Mouse (Mus musculus) forebrain, embryonic 13.5 days (tissue): ENCODE measurements at regions not wholly inside any gene's neighbourhood (a gene's known extent, or its start where the extent isn't known, plus 50 kb on each side); places are given as distances from the start of the nearest gene placed in this dataset.

Experiments
- ATAC-seq: fragments of 200-750 bp; cut with Nextera tagmentation; 2 replicates; pipeline ENCODE4 v1.8.0; 2017
- H3K27ac ChIP-seq: fragments of 300-500 bp; sonication (generic); 2 replicates; pipeline ENCODE4 v1.5.1; 2015; ENCODE audit warnings: inconsistent platforms, mild to moderate bottlenecking, moderate library complexity
- H3K27me3 ChIP-seq: fragments of 300-500 bp; sonication (generic); 2 replicates; pipeline ENCODE4 v1.6.1; 2015; ENCODE audit warnings: mild to moderate bottlenecking, inconsistent platforms
- H3K36me3 ChIP-seq: fragments of 300-500 bp; sonication (generic); 2 replicates; pipeline ENCODE4 v1.6.1; 2015; ENCODE audit warnings: mild to moderate bottlenecking, inconsistent platforms; ENCODE audit not compliant: poor library complexity, severe bottlenecking
- H3K4me1 ChIP-seq: fragments of 300-500 bp; sonication (generic); 2 replicates; pipeline ENCODE4 v1.6.1; 2015; ENCODE audit warnings: inconsistent platforms
- H3K4me2 ChIP-seq: fragments of 300-500 bp; sonication (generic); 2 replicates; pipeline ENCODE4 v1.6.1; 2015; ENCODE audit warnings: inconsistent platforms, mild to moderate bottlenecking, moderate library complexity
- H3K4me3 ChIP-seq: fragments of 300-500 bp; sonication (generic); 2 replicates; pipeline ENCODE4 v1.5.1; 2015; ENCODE audit warnings: mild to moderate bottlenecking, inconsistent platforms
- H3K9ac ChIP-seq: fragments of 300-500 bp; sonication (generic); 2 replicates; pipeline ENCODE4 v1.6.1; 2015; ENCODE audit warnings: mild to moderate bottlenecking, inconsistent platforms
- H3K9me3 ChIP-seq: fragments of 300-500 bp; sonication (generic); replicated peaks from 2 replicates; pipeline ENCODE4 v1.6.1; 2016; ENCODE audit warnings: inconsistent platforms
- WGBS: fragments of 180-500 bp; shearing (Covaris S2); methylation state at CpG from one replicate; pipeline ENCODE4 v1.1.7; 2015; 5-methylcytosine and 5-hydroxymethylcytosine counted together

GRCm38 (mm10) chr15:31087607-31088006 is 136.5 kb upstream of the Dap start:
- Histone ChIP-seq H3K36me3 (no peaks in the 10 kb centered on the region), H3K27ac (no peak overlapping the region), H3K9ac (no peak overlapping the region), H3K27me3 (no peaks in the 10 kb centered on the region), H3K9me3 (no peaks in the 10 kb centered on the region), H3K4me3 (no peak overlapping the region), H3K4me1 (no peaks in the 10 kb centered on the region; the same call in 1 of the 2 replicates), H3K4me2 (no peak overlapping the region)
- 70% methylated on average over 1 of the region's 1 CpGs for WGBS
- ATAC-seq = peak; percentile 57; the same call in 1 of the 2 replicates

- Histone ChIP-seq H3K9ac (no peak overlapping the region), H3K27ac (no peak overlapping the region), H3K4me1 (no peaks in the 10 kb centered on the region; the same call in 1 of the 2 replicates), H3K36me3 (no peaks in the 10 kb centered on the region), H3K9me3 (no peaks in the 10 kb centered on the region), H3K27me3 (no peaks in the 10 kb centered on the region), H3K4me2 (no peak overlapping the region), H3K4me3 (no peak overlapping the region)
- peak; percentile 57; the same call in 1 of the 2 replicates for ATAC-seq
- WGBS = 70% methylated on average over 5 of the region's 5 CpGs
These were observed 132.1 kb upstream of the Dap start for GRCm38 (mm10) chr15:31091916-31092570.

- no peaks in the 10 kb centered on the region for H3K9me3 ChIP-seq
- no peak overlapping the region for H3K4me2 ChIP-seq
- no peak overlapping the region for H3K4me3 ChIP-seq
- no peak overlapping the region for H3K27ac ChIP-seq
- no peaks in the 10 kb centered on the region; the same call in 1 of the 2 replicates for H3K4me1 ChIP-seq
- H3K9ac ChIP-seq = no peak overlapping the region
- ATAC-seq = no peak
- WGBS = 87% methylated on average over 7 of the region's 7 CpGs
- H3K36me3 ChIP-seq = no peaks in the 10 kb centered on the region
- no peaks in the 10 kb centered on the region for H3K27me3 ChIP-seq
These were observed 127.9 kb upstream of the Dap start for GRCm38 (mm10) chr15:31096206-31096605.

- 81% methylated on average over 4 of the region's 4 CpGs for WGBS
- no peak overlapping the region for H3K9ac ChIP-seq
- no peak for ATAC-seq
- no peaks in the 10 kb centered on the region for H3K36me3 ChIP-seq
- H3K27ac ChIP-seq = no peak overlapping the region
- H3K27me3 ChIP-seq = no peaks in the 10 kb centered on the region
- H3K4me2 ChIP-seq = no peak overlapping the region
- H3K4me3 ChIP-seq = no peak overlapping the region
- H3K9me3 ChIP-seq = no peaks in the 10 kb centered on the region
- no peaks in the 10 kb centered on the region for H3K4me1 ChIP-seq
These were observed 126.8 kb upstream of the Dap start for GRCm38 (mm10) chr15:31097301-31097700.

GRCm38 (mm10) chr15:31104743-31105142 is 119.4 kb upstream of the Dap start:
- 79% methylated on average over 4 of the region's 4 CpGs for WGBS
- no peak overlapping the region for H3K4me3 ChIP-seq
- no peak overlapping the region for H3K27ac ChIP-seq
- H3K9ac ChIP-seq = no peak overlapping the region
- no peaks in the 10 kb centered on the region for H3K9me3 ChIP-seq
- no peaks in the 10 kb centered on the region for H3K36me3 ChIP-seq
- no peak for ATAC-seq
- H3K4me2 ChIP-seq = no peak overlapping the region
- no peaks in the 10 kb centered on the region for H3K4me1 ChIP-seq
- H3K27me3 ChIP-seq = no peaks in the 10 kb centered on the region

- H3K36me3 ChIP-seq = no peaks in the 10 kb centered on the region
- 81% methylated on average over 9 of the region's 9 CpGs for WGBS
- H3K27ac ChIP-seq = no peak overlapping the region
- no peaks in the 10 kb centered on the region for H3K4me1 ChIP-seq
- H3K27me3 ChIP-seq = no peaks in the 10 kb centered on the region
- no peak overlapping the region for H3K4me3 ChIP-seq
- no peak overlapping the region for H3K4me2 ChIP-seq
- no peak for ATAC-seq
- no peaks in the 10 kb centered on the region for H3K9me3 ChIP-seq
- H3K9ac ChIP-seq = no peak overlapping the region
These were observed 117.2 kb upstream of the Dap start for GRCm38 (mm10) chr15:31106907-31107306.

GRCm38 (mm10) chr15:31113216-31113615 is 110.9 kb upstream of the Dap start:
- Histone ChIP-seq H3K4me1 (no peaks in the 10 kb centered on the region), H3K9me3 (no peaks in the 10 kb centered on the region), H3K27ac (no peak overlapping the region), H3K36me3 (no peaks in the 10 kb centered on the region), H3K4me2 (no peak overlapping the region), H3K27me3 (no peaks in the 10 kb centered on the region), H3K9ac (no peak overlapping the region), H3K4me3 (no peak overlapping the region)
- 71% methylated on average over 1 of the region's 1 CpGs for whole genome bisulfite sequencing
- ATAC-seq = no peak

- ATAC-seq = no peak
- no peak overlapping the region for H3K9ac ChIP-seq
- no peak overlapping the region for H3K4me2 ChIP-seq
- H3K36me3 ChIP-seq = no peaks in the 10 kb centered on the region
- no peak overlapping the region for H3K27ac ChIP-seq
- H3K4me1 ChIP-seq = no peaks in the 10 kb centered on the region
- H3K4me3 ChIP-seq = no peak overlapping the region
- no peaks in the 10 kb centered on the region for H3K27me3 ChIP-seq
- no peaks in the 10 kb centered on the region for H3K9me3 ChIP-seq
These were observed 106.8 kb upstream of the Dap start for GRCm38 (mm10) chr15:31117338-31117737.

GRCm38 (mm10) chr15:31120147-31120546 is 104.0 kb upstream of the Dap start:
- H3K27me3 ChIP-seq = no peaks in the 10 kb centered on the region
- ATAC-seq = no peak

GRCm38 (mm10) chr15:31125784-31126183 is 98.3 kb upstream of the Dap start:
- Histone ChIP-seq H3K27ac (no peak overlapping the region), H3K4me3 (no peak overlapping the region), H3K9me3 (no peaks in the 10 kb centered on the region), H3K27me3 (no peaks in the 10 kb centered on the region), H3K4me1 (no peaks in the 10 kb centered on the region), H3K4me2 (no peak overlapping the region), H3K36me3 (no peaks in the 10 kb centered on the region), H3K9ac (no peak overlapping the region)
- ATAC-seq = no peak
- WGBS = 91% methylated on average over 1 of the region's 1 CpGs

More at GRCm38 (mm10) chr15:31120147-31120546, 104.0 kb upstream of the Dap start:
- WGBS = 57% methylated on average over 6 of the region's 6 CpGs
- Histone ChIP-seq H3K4me2 (no peak overlapping the region), H3K9me3 (no peaks in the 10 kb centered on the region), H3K27ac (peak overlapping the region; percentile 35; the same call in 1 of the 2 replicates), H3K4me1 (no peaks in the 10 kb centered on the region), H3K4me3 (no peak overlapping the region), H3K36me3 (no peaks in the 10 kb centered on the region), H3K9ac (no peak overlapping the region)

- no peaks in the 10 kb centered on the region for H3K27me3 ChIP-seq
- no peak overlapping the region for H3K27ac ChIP-seq
- no peak overlapping the region for H3K4me3 ChIP-seq
- H3K9me3 ChIP-seq = no peaks in the 10 kb centered on the region
- 21% methylated on average over 3 of the region's 3 CpGs for WGBS
- H3K4me2 ChIP-seq = no peak overlapping the region
- no peak overlapping the region for H3K9ac ChIP-seq
- no peaks in the 10 kb centered on the region for H3K4me1 ChIP-seq
- no peak for ATAC-seq
- no peaks in the 10 kb centered on the region for H3K36me3 ChIP-seq
These were observed 97.1 kb upstream of the Dap start for GRCm38 (mm10) chr15:31126999-31127398.

GRCm38 (mm10) chr15:31134891-31135290 is 89.2 kb upstream of the Dap start:
- H3K36me3 ChIP-seq = no peaks in the 10 kb centered on the region
- H3K4me1 ChIP-seq = no peaks in the 10 kb centered on the region
- 58% methylated on average over 7 of the region's 7 CpGs for WGBS
- no peak overlapping the region for H3K9ac ChIP-seq
- no peaks in the 10 kb centered on the region for H3K27me3 ChIP-seq
- no peaks in the 10 kb centered on the region for H3K9me3 ChIP-seq
- no peak overlapping the region for H3K27ac ChIP-seq
- no peak overlapping the region for H3K4me2 ChIP-seq
- no peak for ATAC-seq
- no peak overlapping the region for H3K4me3 ChIP-seq

- no peaks in the 10 kb centered on the region for H3K36me3 ChIP-seq
- H3K27me3 ChIP-seq = no peaks in the 10 kb centered on the region
- H3K9ac ChIP-seq = no peak overlapping the region
- no peaks in the 10 kb centered on the region for H3K9me3 ChIP-seq
- H3K4me1 ChIP-seq = no peaks in the 10 kb centered on the region
- WGBS = 94% methylated on average over 6 of the region's 6 CpGs
- no peak overlapping the region for H3K4me2 ChIP-seq
- no peak for ATAC-seq
- no peak overlapping the region for H3K27ac ChIP-seq
- H3K4me3 ChIP-seq = no peak overlapping the region
These were observed 85.5 kb upstream of the Dap start for GRCm38 (mm10) chr15:31138637-31139036.
